Comparison of ENCODE assay signal across 23 mouse cellular contexts in genomic region chr1:177046963-177047362, GRCm38 (mm10).
DNase-seq lines count a peak whose midpoint lies in the region; ATAC-seq lines count a peak whose summit lies in the region.
"Had no signal": no experiment of that assay in that cellular context is flagged by ENCODE, and none has a peak within 500 bp of the region (broad histone marks: within the 10 kb centered on the region; RNA-seq: fewer than 3 reads in every experiment).

No protein-coding gene starts in this region.

- peaks cover 10% of the 10 kb centered on the region; the same call in 1 of the 2 replicates for H3K36me3 ChIP-seq in forebrain, embryonic 14.5 days (ENCODE audit: control insufficient read depth, insufficient read depth, low read length)
- peaks cover 12% of the 10 kb centered on the region; the same call in 1 of the 2 replicates for H3K36me3 ChIP-seq in forebrain, embryonic 10.5 days (replicated peaks)
- H3K36me3 ChIP-seq: embryonic facial prominence, embryonic 13.5 days; hindbrain, embryonic 13.5 days; intestine, embryonic 15.5 days had no signal

- no peak overlapping the region for H3K9ac ChIP-seq in forebrain, embryonic 14.5 days (ENCODE audit: low read length)
- H3K9ac ChIP-seq: embryonic facial prominence, embryonic 13.5 days; hindbrain, embryonic 13.5 days; intestine, embryonic 15.5 days had no signal

- H3K27ac ChIP-seq in forebrain, embryonic 14.5 days (ENCODE audit: low read depth, low read length): peak overlapping the region; percentile 48; the same call in 1 of the 2 replicates
- H3K27ac ChIP-seq in forebrain, embryonic 10.5 days: no peak overlapping the region
- H3K27ac ChIP-seq: embryonic facial prominence, embryonic 10.5 days; embryonic facial prominence, embryonic 13.5 days; hindbrain, embryonic 10.5 days; hindbrain, embryonic 13.5 days; intestine, embryonic 15.5 days had no signal

- H3K4me3 ChIP-seq in forebrain, embryonic 14.5 days (ENCODE audit: low read depth, low read length): no peak overlapping the region
- H3K4me3 ChIP-seq in forebrain, embryonic 10.5 days: no peak overlapping the region
- H3K4me3 ChIP-seq: embryonic facial prominence, embryonic 10.5 days; embryonic facial prominence, embryonic 13.5 days; erythroblast, embryonic 14.5 days; hindbrain, embryonic 10.5 days; hindbrain, embryonic 13.5 days; intestine, embryonic 15.5 days had no signal

- no peaks in the 10 kb centered on the region for H3K9me3 ChIP-seq in forebrain, embryonic 14.5 days (replicated peaks; ENCODE audit: control insufficient read depth, low read length)
- H3K9me3 ChIP-seq in forebrain, embryonic 10.5 days: no peaks in the 10 kb centered on the region
- H3K9me3 ChIP-seq: embryonic facial prominence, embryonic 10.5 days; embryonic facial prominence, embryonic 13.5 days; hindbrain, embryonic 10.5 days; hindbrain, embryonic 13.5 days; intestine, embryonic 15.5 days had no signal

- H3K27me3 ChIP-seq in forebrain, embryonic 14.5 days (replicated peaks; ENCODE audit: control insufficient read depth, insufficient read depth, low read length): no peaks in the 10 kb centered on the region
- no peaks in the 10 kb centered on the region for H3K27me3 ChIP-seq in forebrain, embryonic 10.5 days (ENCODE audit: poor library complexity, severe bottlenecking)
- H3K27me3 ChIP-seq: embryonic facial prominence, embryonic 13.5 days; hindbrain, embryonic 13.5 days; intestine, embryonic 15.5 days had no signal

- no peak overlapping the region for H3K4me2 ChIP-seq in forebrain, embryonic 14.5 days (ENCODE audit: low read length)
- H3K4me2 ChIP-seq: embryonic facial prominence, embryonic 13.5 days; heart, embryonic 11.5 days; hindbrain, embryonic 13.5 days; intestine, embryonic 15.5 days had no signal

- H3K4me1 ChIP-seq in forebrain, embryonic 14.5 days (ENCODE audit: control insufficient read depth, insufficient read depth, low read length): peaks cover 7% of the 10 kb centered on the region; the same call in 1 of the 2 replicates
- H3K4me1 ChIP-seq in forebrain, embryonic 10.5 days: no peaks in the 10 kb centered on the region; the same call in 1 of the 2 replicates
- H3K4me1 ChIP-seq: embryonic facial prominence, embryonic 10.5 days; embryonic facial prominence, embryonic 13.5 days; hindbrain, embryonic 10.5 days; hindbrain, embryonic 13.5 days; intestine, embryonic 15.5 days had no signal

- no peak for ATAC-seq in forebrain, embryonic 14.5 days
- ATAC-seq in granulocyte monocyte progenitor cell, adult 5-6 weeks (replicated peaks; ENCODE audit: poor library complexity, severe bottlenecking): peak; percentile 84
- no peak for ATAC-seq in monocyte, adult 5-6 weeks (replicated peaks; ENCODE audit: insufficient number of reproducible peaks, low FRiP score, low TSS enrichment, poor library complexity, severe bottlenecking)
- ATAC-seq: activated CD4-positive, CD25-positive, alpha-beta regulatory T cell, adult 4 months; hindbrain, embryonic 16.5 days; intestine, embryonic 15.5 days had no signal

- DNase-seq in forebrain, embryonic 14.5 days (ENCODE audit: low spot score): no peak
- DNase-seq in forebrain, embryonic 10.5 days (ENCODE audit: extremely low spot score, low spot score): no peak
- peak; percentile 77 for DNase-seq in heart, adult 11 months
- no peak for DNase-seq in heart, postnatal 4 days
- DNase-seq: adrenal gland, adult 8-10 months; adrenal gland, postnatal 25 days; cerebellum, adult 11-12 months; cerebellum, adult 8-10 months; cerebellum, postnatal 10 days; cerebellum, postnatal 36 days; embryo, embryonic 11 days; gastrocnemius, postnatal 25 days had no signal

- 82% methylated on average over 2 of the region's 2 CpGs for WGBS in forebrain, embryonic 14.5 days
- 88% methylated on average over 2 of the region's 2 CpGs for whole genome bisulfite sequencing in forebrain, embryonic 10.5 days
